Mouse (Mus musculus): ENCODE measurements at regions not wholly inside any gene's neighbourhood (a gene's known extent, or its start where the extent isn't known, plus 50 kb on each side); places are given as distances from the start of the nearest gene placed in this dataset.

DNA sequence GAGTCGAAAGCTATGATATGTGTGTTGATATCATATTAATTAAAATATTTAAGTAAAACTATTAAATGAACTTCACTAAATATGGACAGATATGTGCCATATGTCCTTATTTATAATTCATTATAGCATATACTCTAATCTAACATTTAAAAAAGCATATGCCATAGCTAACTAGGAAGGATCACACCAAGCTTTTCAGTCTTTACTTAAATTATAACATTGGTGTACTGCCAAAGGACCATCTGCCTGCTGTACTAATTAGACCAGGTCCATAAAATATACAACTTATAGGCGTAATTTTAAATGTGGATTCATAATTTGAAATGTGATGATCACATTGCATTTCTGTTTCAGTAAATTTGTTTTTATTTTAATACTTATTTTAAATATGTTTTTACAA lies 651.9 kb upstream of the Klhl1 start:
- DNase-seq, result no peak

DNA sequence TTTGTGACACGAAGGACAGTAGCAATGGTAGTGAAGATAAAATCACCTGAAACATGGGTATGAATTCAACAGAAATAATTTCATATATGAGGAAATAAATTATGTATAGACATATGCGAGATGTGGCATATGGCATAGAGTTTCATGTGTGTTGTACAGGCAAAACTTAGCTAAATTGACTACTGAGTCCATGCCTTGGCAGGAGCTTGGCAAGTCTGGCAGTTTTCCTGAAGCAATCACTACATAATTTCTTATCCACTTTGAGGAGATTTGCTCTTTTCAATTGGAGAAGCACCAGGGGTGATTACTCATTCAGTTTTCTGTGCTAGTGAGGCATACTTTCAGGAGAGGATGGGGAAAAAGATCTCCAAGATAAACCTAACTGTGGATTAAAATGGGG lies 646.9 kb upstream of the Klhl1 start:
- no peak for DNase-seq

- no peak for DNase-seq
These were observed 630.2 kb upstream of the Klhl1 start for GRCm38 (mm10) chr14:97148997-97149653.

- no peak for DNase-seq
These were observed 597.2 kb upstream of the Klhl1 start for GRCm38 (mm10) chr14:97115918-97116635.

DNA sequence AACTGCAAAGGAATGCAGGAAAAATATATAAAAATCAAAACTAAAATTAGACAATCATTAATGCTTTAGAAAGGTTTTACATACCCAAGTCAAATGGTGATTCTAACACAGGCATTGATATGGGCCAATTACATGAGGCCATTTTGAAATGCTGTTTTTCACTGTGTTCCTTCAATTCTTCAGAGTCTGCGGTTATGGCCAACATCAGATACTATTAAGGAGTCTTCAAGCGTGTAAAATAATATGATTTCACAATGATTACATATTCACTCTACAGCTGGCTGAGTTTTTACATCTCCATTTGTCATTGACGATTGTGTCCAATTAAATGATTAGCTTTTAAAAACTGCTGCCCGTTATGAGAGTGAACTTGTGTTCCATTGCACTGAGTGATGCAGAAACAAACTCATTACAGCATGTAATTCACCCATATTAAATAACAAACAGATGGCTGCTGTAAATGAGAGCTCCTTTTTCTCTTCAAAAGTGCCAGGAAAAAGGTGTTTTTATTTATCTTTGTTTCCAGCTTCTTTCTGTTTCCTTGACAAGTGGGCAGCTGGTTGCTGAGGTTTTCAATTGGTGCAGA lies 582.3 kb upstream of the Klhl1 start:
- no peak for DNase-seq

- DNase-seq, result no peak
These were observed 574.5 kb upstream of the Klhl1 start for GRCm38 (mm10) chr14:97093389-97093788.

DNA sequence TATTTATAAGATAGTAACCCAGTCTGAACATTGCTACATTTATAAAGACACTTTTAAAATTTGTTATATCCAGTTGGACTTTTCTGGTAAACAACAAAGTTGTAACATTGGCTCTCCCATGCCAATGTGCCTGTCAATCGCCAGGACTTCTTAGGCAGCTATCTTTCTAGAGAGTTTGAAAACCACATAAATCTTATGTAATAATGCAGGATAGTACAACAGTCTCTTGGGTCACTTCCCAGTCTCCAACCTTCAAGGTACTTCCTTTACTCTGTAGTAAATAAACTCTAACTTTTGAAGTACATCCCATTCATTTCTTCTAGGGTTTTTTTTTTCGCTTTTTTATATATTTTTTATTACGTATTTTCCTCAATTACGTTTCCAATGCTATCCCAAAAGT lies 570.0 kb upstream of the Klhl1 start:
- no peak for DNase-seq

DNA sequence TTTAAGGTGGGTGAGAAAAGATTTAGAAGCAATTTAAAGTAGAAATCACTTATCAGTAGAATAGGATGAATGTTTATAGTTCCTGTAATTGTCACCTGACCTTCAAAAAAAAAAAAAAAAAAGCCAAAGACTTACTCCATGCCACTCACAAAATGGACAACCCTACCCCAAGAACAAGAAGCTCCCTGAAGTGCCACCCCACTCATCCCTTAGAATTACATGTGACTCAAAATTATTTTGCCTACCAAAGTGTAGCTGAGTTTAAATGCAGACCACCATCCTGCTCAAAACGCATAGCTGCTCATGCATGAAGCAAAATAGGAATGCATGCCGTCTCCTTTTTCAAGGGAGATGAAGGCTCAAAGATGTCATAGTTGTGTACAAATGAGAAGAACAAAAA lies 568.4 kb upstream of the Klhl1 start:
- no peak for DNase-seq

DNA sequence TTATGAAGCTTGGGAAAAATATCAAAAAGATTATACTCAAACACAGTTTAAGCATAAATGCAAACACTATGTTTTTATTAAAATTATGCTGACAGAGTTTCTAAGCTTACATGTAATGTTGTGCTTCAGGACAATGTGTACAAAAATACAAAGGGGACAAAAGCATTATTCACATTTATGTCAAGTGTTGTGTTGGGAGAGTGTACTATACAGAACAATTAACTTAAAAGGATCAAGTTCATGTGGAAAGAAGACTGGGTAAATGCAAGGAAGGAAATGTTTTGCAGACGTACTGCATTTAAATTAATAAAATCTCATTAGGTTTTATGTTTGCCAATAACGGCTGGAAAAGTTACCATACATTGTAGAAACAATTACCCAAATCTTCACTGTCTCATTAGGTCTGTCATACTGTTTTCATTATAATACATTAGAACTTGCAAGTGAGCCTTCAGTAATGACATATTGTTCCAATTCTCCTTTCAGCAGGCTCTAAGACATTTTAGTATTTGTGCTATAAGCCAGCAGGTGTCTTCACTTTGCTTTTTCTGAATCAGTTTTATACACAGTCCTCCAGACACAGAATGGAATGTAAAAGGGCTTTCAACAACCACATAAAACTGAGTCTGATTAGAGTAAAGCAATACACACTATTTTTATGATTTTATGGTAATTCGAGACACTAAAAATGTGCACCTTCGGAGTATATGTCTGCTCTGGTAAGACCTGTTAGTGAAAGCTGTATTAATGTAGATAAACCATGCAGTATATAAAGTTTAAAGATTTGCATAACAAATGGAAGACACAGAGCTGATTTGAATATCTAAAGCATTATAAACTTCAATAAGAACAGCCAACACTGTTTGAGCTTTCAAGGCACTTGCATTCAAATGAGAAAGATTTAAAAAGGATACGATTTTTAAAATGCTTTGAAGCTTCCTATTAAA lies 567.7 kb upstream of the Klhl1 start:
- no peak for DNase-seq

GRCm38 (mm10) chr14:97074808-97075207 lies 555.9 kb upstream of the Klhl1 start:
- no peak for DNase-seq

- DNase-seq, result no peak
These were observed 549.9 kb upstream of the Klhl1 start for GRCm38 (mm10) chr14:97068770-97069169.

DNA sequence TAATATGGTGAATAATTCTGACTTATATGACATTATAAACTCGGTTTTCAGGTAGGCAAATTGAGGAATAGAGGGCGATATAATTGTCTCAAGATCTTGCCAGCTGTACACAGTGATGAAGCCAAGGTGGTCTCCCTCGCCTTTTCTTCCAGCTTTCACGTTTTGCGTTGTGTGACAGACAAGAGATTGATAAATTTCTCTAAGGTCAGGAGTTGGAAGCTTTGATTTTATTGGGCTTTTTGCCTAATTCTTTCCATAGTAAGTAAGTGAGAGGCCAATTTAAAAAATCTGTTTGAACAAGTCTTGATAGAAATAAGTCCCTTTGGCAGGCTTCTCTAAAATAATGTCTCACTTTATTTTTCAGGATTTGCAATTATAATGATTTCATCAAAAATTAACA lies 549.4 kb upstream of the Klhl1 start:
- no peak for DNase-seq

DNA sequence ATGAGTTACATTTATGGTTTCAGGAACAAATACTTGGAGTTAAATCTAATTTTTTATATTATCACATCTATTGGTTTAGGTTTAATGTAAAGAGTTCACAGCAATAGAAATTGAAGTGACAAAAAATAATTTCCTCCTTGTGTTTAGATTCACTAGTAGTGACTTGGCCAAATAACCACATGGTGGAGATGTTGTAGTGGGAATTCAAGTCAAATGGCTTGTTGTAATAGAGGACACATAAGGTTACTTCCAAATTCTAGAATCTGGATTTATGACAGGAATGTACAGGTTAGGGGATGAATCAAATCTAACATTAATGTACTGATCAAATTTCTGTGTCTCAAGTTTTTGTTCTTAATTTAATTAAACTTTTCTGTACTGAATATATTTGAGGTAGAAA lies 526.4 kb upstream of the Klhl1 start:
- no peak for DNase-seq

DNA sequence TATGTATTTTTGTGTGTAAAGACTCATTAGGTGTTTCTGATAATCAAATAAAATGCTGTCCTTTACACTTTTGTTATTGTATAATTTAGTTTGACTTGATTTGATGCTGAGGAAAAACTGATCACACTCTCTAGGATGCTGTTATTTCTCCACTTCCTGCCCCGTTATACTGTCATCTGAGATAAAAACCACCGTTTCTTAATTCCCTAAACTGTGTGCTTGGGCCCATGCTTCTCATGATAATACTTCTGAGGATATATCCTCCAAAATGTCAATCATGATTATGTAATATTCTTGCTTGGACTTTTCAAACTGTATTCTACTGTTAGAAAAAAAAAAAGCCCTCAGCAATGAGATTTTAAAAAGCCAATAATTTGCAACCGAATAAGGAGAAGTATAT lies 520.9 kb upstream of the Klhl1 start:
- DNase-seq, result no peak

GRCm38 (mm10) chr14:97028528-97028927 lies 509.6 kb upstream of the Klhl1 start:
- no peak for DNase-seq

GRCm38 (mm10) chr14:97006294-97006693 lies 487.4 kb upstream of the Klhl1 start:
- no peak for DNase-seq

- DNase-seq, result no peak
These were observed 476.2 kb upstream of the Klhl1 start for GRCm38 (mm10) chr14:96995081-96995480.

DNA sequence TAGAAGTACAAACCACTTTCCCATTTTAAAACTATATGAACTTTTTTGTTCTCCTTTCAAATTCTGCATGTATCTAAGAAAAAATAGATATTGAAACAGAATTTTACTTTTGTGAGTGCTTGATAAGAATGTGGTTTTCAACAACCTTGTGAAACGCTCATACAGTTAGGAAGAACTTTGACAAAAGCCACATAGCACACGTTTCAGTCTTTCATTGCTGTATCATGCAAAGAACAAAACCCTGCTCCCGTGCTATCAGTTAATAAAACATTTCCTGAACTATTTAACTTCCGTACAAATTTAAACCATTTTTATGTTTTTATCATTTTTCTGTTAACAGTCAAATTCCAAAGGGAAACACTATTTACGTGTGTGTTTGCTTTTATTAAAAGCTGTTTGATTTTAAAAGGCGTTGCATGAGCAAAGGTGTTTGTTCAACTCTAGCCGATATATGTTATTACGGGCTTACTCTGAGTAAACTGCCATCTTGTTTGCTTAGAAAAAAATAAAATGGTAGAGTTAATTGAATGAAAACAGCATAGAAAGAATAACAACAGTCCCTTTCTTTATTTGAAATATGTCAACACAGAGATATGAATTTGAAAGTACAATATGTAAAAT lies 471.8 kb upstream of the Klhl1 start:
- no peak for DNase-seq

DNA sequence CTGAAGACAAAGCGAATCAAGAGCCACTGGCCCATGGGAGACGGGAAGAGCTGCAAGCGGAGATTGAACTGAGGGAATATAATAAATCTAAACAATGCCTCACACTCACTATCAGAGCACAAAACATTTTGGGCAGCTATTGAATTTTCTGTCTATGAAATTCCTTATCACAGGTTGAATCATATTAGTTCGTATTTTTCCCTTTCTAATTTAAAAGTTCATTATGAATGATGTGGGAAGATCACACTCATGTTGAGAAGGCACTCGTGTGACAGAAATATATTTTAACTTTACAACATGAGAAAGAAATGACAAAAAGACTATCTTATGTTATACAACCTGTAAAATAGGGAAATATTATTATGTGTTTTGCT lies 444.2 kb upstream of the Klhl1 start:
- no peak for DNase-seq

GRCm38 (mm10) chr14:96962426-96963073 lies 443.6 kb upstream of the Klhl1 start:
- peak; percentile 14 for DNase-seq

GRCm38 (mm10) chr14:96956115-96956514 lies 437.2 kb upstream of the Klhl1 start:
- peak; percentile 62 for DNase-seq

- peak; percentile 28 for DNase-seq
These were observed 435.6 kb upstream of the Klhl1 start for GRCm38 (mm10) chr14:96954462-96954861.
